Mouse (Mus musculus): Measurements from ENCODE around the gene Nrip1. TPM values are rescaled to one million over a fixed set of nuclear protein-coding genes. Genes with fewer than 3 reads are reported as not detected.
A peak's percentile ranks its signal among the peaks of the same experiment; 100 is the strongest.
"Not testable (repeated sequence)": the region's sequence is repeated elsewhere in the genome, so short reads cannot be mapped to it uniquely, and the experiment has no call there.

Gene Nrip1
- total RNA-seq (2021) = 10 to 100 TPM; 83.4 to 86.9 TPM

GRCm38 (mm10) chr16:76373671-76374091, at the start of gene Nrip1:
Nrip1 (minus strand) TSS chr16:76373827.
- peak; percentile 35 to 66 for DNase-seq (ENCODE audit: extremely low spot score in 1 of 2, low spot score in 2 of 2)
- intact Hi-C loops (cut with DNase I) = loop anchor here (2.0 to 10.0 kb wide), 5 partner anchors 171 to 596 kb away; no protein-coding TSS in a partner anchor

- intact Hi-C loops (cut with DNase I) = no loop called here
- no peak for DNase-seq (ENCODE audit: extremely low spot score in 1 of 2, low spot score in 2 of 2)
Measured at GRCm38 (mm10) chr16:76422531-76422930, 48.9 kb upstream of the Nrip1 start.

GRCm38 (mm10) chr16:76419849-76420248, 46.2 kb upstream of the Nrip1 start:
- intact Hi-C loops (cut with DNase I) = no loop called here
- no peak for DNase-seq (ENCODE audit: extremely low spot score in 1 of 2, low spot score in 2 of 2)

- intact Hi-C loops (cut with DNase I) = no loop called here
- DNase-seq (ENCODE audit: extremely low spot score in 1 of 2, low spot score in 2 of 2) = no peak
Measured at GRCm38 (mm10) chr16:76416477-76416876, 42.9 kb upstream of the Nrip1 start.

GRCm38 (mm10) chr16:76416060-76416438, 42.4 kb upstream of the Nrip1 start:
- intact Hi-C loops (cut with DNase I) = no loop called here
- no peak for DNase-seq (ENCODE audit: extremely low spot score in 1 of 2, low spot score in 2 of 2)

GRCm38 (mm10) chr16:76415407-76416059, 41.9 kb upstream of the Nrip1 start:
- intact Hi-C loops (cut with DNase I) = no loop called here
- DNase-seq (ENCODE audit: extremely low spot score in 1 of 2, low spot score in 2 of 2) = no peak

GRCm38 (mm10) chr16:76414528-76414927, 40.9 kb upstream of the Nrip1 start:
- intact Hi-C loops (cut with DNase I) = no loop called here
- DNase-seq (ENCODE audit: extremely low spot score in 1 of 2, low spot score in 2 of 2) = no peak

- no peak for DNase-seq (ENCODE audit: extremely low spot score in 1 of 2, low spot score in 2 of 2)
- intact Hi-C loops (cut with DNase I) = no loop called here
Measured at GRCm38 (mm10) chr16:76413581-76413980, 40.0 kb upstream of the Nrip1 start.

GRCm38 (mm10) chr16:76409355-76409722, 35.7 kb upstream of the Nrip1 start:
- no peak for DNase-seq (ENCODE audit: extremely low spot score in 1 of 2, low spot score in 2 of 2)
- intact Hi-C loops (cut with DNase I) = no loop called here

- intact Hi-C loops (cut with DNase I) = no loop called here
- DNase-seq (ENCODE audit: extremely low spot score in 1 of 2, low spot score in 2 of 2) = no peak
Measured at GRCm38 (mm10) chr16:76408696-76409354, 35.2 kb upstream of the Nrip1 start.

- no peak for DNase-seq (ENCODE audit: extremely low spot score in 1 of 2, low spot score in 2 of 2)
- intact Hi-C loops (cut with DNase I) = no loop called here
Measured at GRCm38 (mm10) chr16:76408241-76408640, 34.6 kb upstream of the Nrip1 start.

GRCm38 (mm10) chr16:76407321-76407920, 33.8 kb upstream of the Nrip1 start:
- intact Hi-C loops (cut with DNase I) = no loop called here
- peak in 1 of 2 experiments; percentile 19 for DNase-seq (ENCODE audit: extremely low spot score in 1 of 2, low spot score in 2 of 2)

GRCm38 (mm10) chr16:76406897-76407296, 33.3 kb upstream of the Nrip1 start:
- intact Hi-C loops (cut with DNase I) = no loop called here
- DNase-seq (ENCODE audit: extremely low spot score in 1 of 2, low spot score in 2 of 2) = peak; percentile 27 to 30

- DNase-seq (ENCODE audit: extremely low spot score in 1 of 2, low spot score in 2 of 2) = no peak
- intact Hi-C loops (cut with DNase I) = no loop called here
Measured at GRCm38 (mm10) chr16:76406319-76406718, 32.7 kb upstream of the Nrip1 start.

GRCm38 (mm10) chr16:76403305-76403704, 29.7 kb upstream of the Nrip1 start:
- DNase-seq (ENCODE audit: extremely low spot score in 1 of 2, low spot score in 2 of 2) = not testable (repeated sequence)

GRCm38 (mm10) chr16:76396512-76396911, 22.9 kb upstream of the Nrip1 start:
- intact Hi-C loops (cut with DNase I) = no loop called here
- no peak for DNase-seq (ENCODE audit: extremely low spot score in 1 of 2, low spot score in 2 of 2)

More at GRCm38 (mm10) chr16:76403305-76403704, 29.7 kb upstream of the Nrip1 start:
- intact Hi-C loops (cut with DNase I) = not testable (repeated sequence)

- DNase-seq (ENCODE audit: extremely low spot score in 1 of 2, low spot score in 2 of 2) = no peak
- intact Hi-C loops (cut with DNase I) = no loop called here
Measured at GRCm38 (mm10) chr16:76393267-76393666, 19.6 kb upstream of the Nrip1 start.

- intact Hi-C loops (cut with DNase I) = no loop called here
- DNase-seq (ENCODE audit: extremely low spot score in 1 of 2, low spot score in 2 of 2) = no peak
Measured at GRCm38 (mm10) chr16:76386496-76386895, 12.9 kb upstream of the Nrip1 start.

- DNase-seq (ENCODE audit: extremely low spot score in 1 of 2, low spot score in 2 of 2) = no peak
- intact Hi-C loops (cut with DNase I) = no loop called here
Measured at GRCm38 (mm10) chr16:76386071-76386470, 12.4 kb upstream of the Nrip1 start.

GRCm38 (mm10) chr16:76377211-76377610, 3.6 kb upstream of the Nrip1 start:
- no peak for DNase-seq (ENCODE audit: extremely low spot score in 1 of 2, low spot score in 2 of 2)
- intact Hi-C loops (cut with DNase I) = loop anchor here (10.0 kb wide), 2 partner anchors 308 to 388 kb away; no protein-coding TSS in a partner anchor
